Mouse (Mus musculus): ENCODE measurements around the gene Fbxo46.

Gene Fbxo46

GRCm38 (mm10) chr7:19093174-19093521 is 26.5 kb upstream of the Fbxo46 start:
- DNase-seq (ENCODE audit: low read depth, low spot score) = peak; percentile 71

DNA sequence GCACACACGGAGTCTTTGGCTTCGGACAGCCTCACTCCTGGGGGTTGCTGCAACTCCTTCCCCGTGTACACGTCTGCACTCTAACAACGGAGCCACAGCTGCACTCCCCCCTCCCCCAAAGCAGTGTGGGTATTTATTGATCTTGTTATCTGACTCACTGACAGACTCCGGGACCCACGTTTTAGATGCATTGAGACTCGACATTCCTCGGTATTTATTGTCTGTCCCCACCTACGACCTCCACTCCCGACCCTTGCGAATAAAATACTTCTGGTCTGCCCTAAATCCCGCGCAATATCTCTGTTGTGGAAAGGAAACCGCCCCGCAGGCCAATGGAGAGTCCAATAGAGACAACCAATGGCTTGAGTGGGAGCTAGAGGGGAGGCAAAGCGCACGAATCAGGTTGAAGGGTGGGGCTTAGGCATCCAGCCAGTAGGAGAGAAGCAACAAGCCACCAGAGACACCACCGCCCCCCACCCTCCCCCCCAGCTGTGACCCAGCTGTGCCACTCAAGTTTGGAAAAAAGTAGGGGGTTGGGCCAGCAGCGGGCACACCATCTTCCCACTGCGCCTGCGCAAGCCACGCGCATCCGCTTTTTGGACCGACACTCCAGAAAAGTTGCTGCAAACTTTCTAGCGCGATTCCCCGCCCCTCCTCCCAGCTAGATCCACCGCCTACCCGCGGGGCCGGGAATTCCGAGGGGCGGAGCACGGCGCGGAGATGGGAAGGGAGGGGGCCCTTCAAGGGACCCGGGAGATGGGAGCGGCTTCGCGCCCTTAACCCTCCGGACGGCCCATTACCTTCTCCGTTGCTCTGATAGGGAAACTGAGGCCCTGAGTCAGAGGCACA is 25.9 kb upstream of the Fbxo46 start:
- DNase-seq (ENCODE audit: low read depth, low spot score) = peak; percentile 98

DNA sequence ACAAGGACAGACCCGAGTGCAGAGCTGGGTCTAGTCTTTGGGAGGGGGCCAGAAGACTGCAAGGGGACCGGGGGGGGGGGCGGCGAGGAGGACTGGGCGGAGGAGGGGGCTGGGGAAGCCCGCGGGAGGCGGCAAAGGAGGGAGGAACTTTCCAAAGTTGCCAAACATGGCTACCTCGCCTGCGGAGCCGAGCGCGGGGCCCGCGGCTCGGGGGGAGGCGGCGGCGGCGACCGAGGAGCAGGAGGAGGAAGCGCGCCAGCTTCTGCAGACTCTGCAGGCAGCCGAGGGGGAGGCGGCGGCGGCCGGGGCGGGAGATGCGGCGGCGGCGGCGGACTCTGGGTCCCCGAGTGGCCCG is 25.2 kb upstream of the Fbxo46 start, which contains the start of gene Six5:
Six5 (plus strand) TSS at position 124 of the 355 bp plus-strand sequence.
- DNase-seq (ENCODE audit: low read depth, low spot score) = peak; percentile 41

- DNase-seq (ENCODE audit: low read depth, low spot score) = peak; percentile 52
These were observed 24.6 kb upstream of the Fbxo46 start for GRCm38 (mm10) chr7:19094826-19095750.

DNA sequence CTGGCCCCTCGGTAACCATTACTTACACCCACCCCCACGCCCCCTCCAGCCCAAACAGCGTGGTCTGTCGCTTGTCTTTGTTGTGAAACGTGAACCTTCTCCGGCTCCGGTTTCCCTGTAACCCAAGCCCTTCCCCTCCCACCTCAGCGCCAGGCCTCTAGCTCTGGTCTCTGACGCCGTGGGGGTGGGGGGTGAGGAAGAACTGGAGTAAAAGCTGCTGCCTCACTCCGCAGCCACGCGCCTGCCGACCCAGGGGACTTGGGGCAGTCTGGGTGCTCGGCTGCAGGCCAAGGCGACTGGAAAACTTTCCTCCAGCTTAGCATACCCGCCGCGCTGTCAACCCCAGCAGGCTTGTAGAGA is 23.9 kb upstream of the Fbxo46 start:
- peak; percentile 84 for DNase-seq (ENCODE audit: low read depth, low spot score)

DNA sequence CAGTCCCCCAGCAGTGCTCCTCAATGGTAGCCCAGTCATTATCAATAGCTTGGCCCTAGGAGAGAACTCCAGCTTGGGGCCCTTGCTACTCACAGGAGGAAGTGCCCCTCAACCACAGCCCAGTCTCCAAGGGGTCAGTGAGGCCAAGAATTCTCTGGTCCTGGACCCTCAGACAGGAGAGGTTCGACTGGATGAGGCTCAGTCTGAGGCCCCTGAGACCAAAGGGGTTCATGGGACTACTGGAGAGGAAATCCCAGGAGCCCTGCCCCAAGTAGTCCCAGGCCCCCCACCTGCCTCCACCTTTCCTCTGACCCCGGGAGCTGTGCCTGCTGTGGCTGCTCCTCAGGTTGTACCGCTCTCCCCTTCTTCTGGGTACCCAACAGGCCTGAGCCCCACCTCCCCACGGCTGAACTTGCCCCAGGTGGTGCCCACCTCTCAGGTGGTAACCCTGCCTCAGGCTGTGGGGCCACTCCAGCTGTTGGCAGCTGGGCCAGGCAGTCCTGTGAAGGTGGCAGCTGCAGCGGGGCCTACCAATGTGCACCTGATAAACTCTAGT is 23.2 kb upstream of the Fbxo46 start:
- no peak for DNase-seq (ENCODE audit: low read depth, low spot score)

DNA sequence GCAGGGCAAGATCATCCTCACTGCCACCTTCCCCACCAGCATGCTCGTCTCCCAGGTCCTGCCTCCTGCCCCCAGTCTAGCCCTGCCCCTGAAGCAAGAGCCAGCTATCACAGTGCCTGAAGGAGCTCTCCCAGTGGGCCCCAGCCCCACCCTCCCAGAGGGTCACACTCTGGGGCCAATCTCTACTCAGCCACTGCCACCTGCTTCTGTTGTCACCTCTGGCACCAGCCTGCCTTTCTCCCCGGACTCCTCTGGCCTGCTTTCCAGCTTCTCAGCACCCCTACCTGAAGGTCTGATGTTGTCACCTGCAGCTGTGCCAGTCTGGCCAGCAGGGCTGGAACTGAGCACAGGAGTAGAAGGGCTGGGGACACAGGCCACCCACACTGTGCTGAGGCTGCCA is 22.4 kb upstream of the Fbxo46 start:
- no peak for DNase-seq (ENCODE audit: low read depth, low spot score)

GRCm38 (mm10) chr7:19097863-19098262 is 21.8 kb upstream of the Fbxo46 start:
- DNase-seq (ENCODE audit: low read depth, low spot score) = no peak

DNA sequence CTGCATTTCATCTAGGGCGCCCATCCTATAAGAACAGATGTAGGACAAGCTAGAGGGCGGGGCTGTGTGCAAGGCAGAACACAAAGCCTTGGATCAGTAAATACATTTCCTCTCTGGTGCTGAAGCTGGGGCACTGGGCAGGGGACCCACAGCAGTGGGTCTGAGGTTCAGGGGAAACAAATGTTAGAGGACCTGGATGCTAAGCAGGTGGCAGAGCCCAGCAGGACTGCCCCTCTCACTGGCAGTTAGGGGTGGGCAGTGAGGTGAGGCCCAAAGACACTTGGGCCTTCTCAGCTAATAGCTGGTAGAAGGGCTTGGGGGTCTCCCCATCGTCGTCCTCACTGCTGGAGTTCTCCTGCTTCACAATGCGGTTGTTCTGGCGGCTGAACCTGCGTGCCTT is 20.8 kb upstream of the Fbxo46 start:
- DNase-seq (ENCODE audit: low read depth, low spot score) = no peak

DNA sequence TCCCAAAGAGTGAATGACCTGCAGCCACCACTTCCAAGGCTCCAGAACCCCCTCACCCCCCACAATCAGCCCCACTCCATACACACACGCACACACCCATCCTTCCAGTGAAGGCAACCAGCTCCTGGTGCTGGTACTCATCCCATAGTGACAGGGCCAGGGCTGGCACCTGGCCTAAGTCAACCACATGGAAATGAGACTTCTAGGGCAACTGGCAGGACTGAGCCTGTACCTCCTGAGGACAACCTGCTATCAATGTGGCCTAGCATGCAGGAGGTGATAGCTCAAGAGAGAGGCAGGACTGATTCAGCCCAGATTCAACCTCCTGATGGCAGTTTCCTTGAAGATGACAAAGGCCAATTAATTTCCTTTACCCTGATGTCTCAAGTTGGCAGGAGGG is 19.4 kb upstream of the Fbxo46 start:
- no peak for DNase-seq (ENCODE audit: low read depth, low spot score)

GRCm38 (mm10) chr7:19103741-19104140 is 15.9 kb upstream of the Fbxo46 start:
- peak; percentile 43 for DNase-seq (ENCODE audit: low read depth, low spot score)

DNA sequence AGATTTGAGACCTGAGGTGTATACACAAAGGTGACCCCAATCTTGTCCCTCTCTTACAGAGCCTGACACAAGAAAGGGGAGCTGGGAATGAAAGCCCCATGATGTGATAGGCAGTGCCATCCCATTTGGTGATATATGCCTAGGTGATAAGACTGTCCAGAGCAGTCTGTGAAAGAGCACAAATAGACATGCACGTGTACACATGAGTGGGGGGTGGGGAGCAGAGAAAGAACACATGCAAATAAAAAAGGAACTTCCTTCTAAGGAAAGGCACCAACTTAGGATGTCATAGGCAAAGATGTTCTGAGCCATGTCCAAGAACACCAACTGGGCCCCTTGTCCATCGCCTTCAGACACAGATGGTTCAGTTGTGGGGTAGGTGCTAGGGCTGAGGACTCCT is 15.2 kb upstream of the Fbxo46 start:
- DNase-seq (ENCODE audit: low read depth, low spot score) = no peak

DNA sequence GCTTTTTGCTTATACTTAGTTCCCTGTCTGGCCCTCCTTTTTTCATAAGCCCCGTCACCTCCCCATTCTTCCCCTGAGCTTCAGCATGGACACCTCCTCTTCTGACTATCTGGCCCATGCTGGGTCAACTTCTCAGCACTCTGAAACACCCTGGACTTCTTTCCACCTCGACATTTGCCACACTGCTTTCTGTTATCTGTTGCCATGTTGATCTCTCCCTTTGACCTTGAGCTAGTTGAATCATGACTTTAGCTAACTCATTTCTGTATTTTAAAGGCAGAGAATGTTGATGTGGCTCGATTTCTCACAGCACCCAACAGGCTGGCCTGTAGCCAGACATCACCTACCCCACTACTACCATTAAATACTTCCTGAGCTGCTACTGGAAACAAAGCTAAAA is 12.2 kb upstream of the Fbxo46 start:
- DNase-seq (ENCODE audit: low read depth, low spot score) = no peak

GRCm38 (mm10) chr7:19109565-19109964 is 10.1 kb upstream of the Fbxo46 start:
- DNase-seq (ENCODE audit: low read depth, low spot score) = peak; percentile 36

- no peak for DNase-seq (ENCODE audit: low read depth, low spot score)
These were observed 1.5 kb upstream of the Fbxo46 start, which contains the start of gene Gm4969 for GRCm38 (mm10) chr7:19118028-19118771. Gene Gm4969 (minus strand): TSS chr7:19118368.

GRCm38 (mm10) chr7:19119083-19119482 is 576 bp upstream of the Fbxo46 start:
- no peak for DNase-seq (ENCODE audit: low read depth, low spot score)

GRCm38 (mm10) chr7:19121686-19122085 is 2.0 kb downstream of the Fbxo46 start:
- DNase-seq (ENCODE audit: low read depth, low spot score) = no peak

DNA sequence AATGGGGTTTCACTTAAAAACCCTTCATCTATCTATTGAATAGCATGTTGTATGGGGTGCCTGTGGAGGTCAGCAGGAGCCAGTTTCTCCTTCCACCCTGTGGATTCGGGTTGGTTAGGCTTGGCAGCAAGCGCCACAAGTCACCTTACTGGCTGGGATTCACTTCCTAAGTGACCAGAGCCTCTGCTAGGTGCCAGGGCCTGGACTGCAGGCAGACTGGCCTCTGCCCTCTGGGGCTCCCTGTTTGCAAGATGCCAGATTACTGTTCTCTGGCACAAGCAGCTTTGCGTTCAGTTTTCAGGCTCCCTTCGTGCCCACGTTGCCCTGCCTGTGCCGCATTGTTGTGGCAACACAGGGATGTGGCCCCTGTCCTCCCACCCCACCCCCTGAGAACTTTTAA is 5.1 kb downstream of the Fbxo46 start:
- no peak for DNase-seq (ENCODE audit: low read depth, low spot score)

DNA sequence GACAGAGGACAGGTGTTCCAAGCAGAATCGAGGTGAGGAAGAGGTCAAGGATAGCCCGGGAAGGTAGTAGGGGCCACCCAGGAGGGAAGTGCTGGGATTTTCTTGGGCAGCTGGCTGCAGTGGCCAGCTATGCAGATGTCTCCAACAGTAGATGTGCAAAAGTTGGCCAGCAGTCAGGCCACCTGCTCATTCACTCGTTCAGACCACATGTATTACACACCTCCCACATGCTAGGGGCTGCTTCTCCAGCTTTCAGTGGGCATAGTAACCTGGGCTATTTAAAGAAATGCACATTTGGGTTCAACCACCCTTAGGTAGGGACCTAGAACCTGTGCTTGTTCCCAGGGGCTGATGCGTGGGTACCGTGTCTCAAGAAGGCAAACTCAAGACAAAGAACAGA is 8.1 kb downstream of the Fbxo46 start:
- DNase-seq (ENCODE audit: low read depth, low spot score) = no peak

- DNase-seq (ENCODE audit: low read depth, low spot score) = no peak
These were observed 9.7 kb downstream of the Fbxo46 start for GRCm38 (mm10) chr7:19129396-19129795.

- peak; percentile 55 for DNase-seq (ENCODE audit: low read depth, low spot score)
These were observed 11.0 kb downstream of the Fbxo46 start for GRCm38 (mm10) chr7:19130657-19131056.

Measured in 3T3-L1 (cell line).